Mouse (Mus musculus) erythroblast, embryonic 14.5 days (primary cell): ENCODE data around the gene Gpt2.

Source experiments
- GATA1 ChIP-seq: IDR thresholded peaks from 2 replicates; pipeline ENCODE4 v1.6.1; 2012; ENCODE audit warnings: low read length, inconsistent platforms, mixed read lengths
- TAL1 ChIP-seq: IDR thresholded peaks from 3 replicates; pipeline ENCODE4 v1.6.1; 2012; ENCODE audit warnings: low read length, inconsistent platforms, mixed read lengths

DNA sequence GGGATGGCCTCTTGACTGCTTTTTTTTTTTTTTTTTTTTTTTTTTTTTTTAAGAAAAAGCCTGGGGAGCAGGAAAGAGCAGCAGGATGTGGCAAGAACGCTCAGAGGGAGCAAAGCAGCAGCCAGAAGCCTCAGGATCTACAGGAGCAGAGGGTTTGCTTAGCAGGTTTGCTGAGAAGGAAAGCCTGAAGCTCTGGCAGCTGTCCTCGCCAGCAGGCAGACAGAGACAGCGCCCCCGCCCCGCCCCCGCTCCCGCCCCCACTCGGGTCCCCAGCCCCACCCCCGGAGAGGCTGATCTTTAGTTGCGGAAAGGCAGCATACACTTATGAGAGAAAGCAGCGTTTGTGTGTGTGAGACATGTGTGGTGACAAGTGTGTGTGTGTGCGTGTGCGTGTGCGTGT, 40.0 kb upstream of the Gpt2 start:
- TF ChIP-seq TAL1 (no peak), GATA1 (no peak)
